Mouse (Mus musculus) spleen, postnatal 10 days (tissue): Measurements from ENCODE around the gene Abi3bp.

Source experiments
- DNase-seq, 2 experiments: peaks; one replicate each; pipeline ENCODE4 v3.0.0; 2021 to 2022; ENCODE audit warnings: low spot score in 2 of 2

Abi3bp gene

GRCm38 (mm10) chr16:56686747-56687146 is 209.1 kb downstream of the Abi3bp start:
- no peak for DNase-seq

GRCm38 (mm10) chr16:56690715-56691114 is 213.0 kb downstream of the Abi3bp start:
- DNase-seq, result no peak

GRCm38 (mm10) chr16:56696448-56696847 is 218.8 kb downstream of the Abi3bp start:
- no peak for DNase-seq

- no peak for DNase-seq
These were observed 223.2 kb downstream of the Abi3bp start for GRCm38 (mm10) chr16:56700898-56701297.

- no peak for DNase-seq
These were observed 228.1 kb downstream of the Abi3bp start for GRCm38 (mm10) chr16:56705731-56706130.

- DNase-seq, result no peak
These were observed 232.4 kb downstream of the Abi3bp start for GRCm38 (mm10) chr16:56710071-56710470.

GRCm38 (mm10) chr16:56715608-56716007 is 237.9 kb downstream of the Abi3bp start:
- DNase-seq, result no peak

GRCm38 (mm10) chr16:56716557-56717179 is 239.0 kb downstream of the Abi3bp start:
- peak; percentile 57 to 60 for DNase-seq

- DNase-seq, result peak; percentile 92 to 97
These were observed 239.8 kb downstream of the Abi3bp start, which contains the start of gene Tfg for GRCm38 (mm10) chr16:56717224-56718200. TSS of gene Tfg (minus strand) at chr16:56717450.

GRCm38 (mm10) chr16:56719031-56719430 is 241.4 kb downstream of the Abi3bp start:
- DNase-seq, result no peak

GRCm38 (mm10) chr16:56722357-56722756 is 244.7 kb downstream of the Abi3bp start:
- no peak for DNase-seq

- no peak for DNase-seq
These were observed 247.2 kb downstream of the Abi3bp start for GRCm38 (mm10) chr16:56724927-56725326.

GRCm38 (mm10) chr16:56729060-56729459 is 251.4 kb downstream of the Abi3bp start:
- DNase-seq, result no peak
